Mouse (Mus musculus): Measurements from ENCODE around the gene Ccp110.

DNA sequence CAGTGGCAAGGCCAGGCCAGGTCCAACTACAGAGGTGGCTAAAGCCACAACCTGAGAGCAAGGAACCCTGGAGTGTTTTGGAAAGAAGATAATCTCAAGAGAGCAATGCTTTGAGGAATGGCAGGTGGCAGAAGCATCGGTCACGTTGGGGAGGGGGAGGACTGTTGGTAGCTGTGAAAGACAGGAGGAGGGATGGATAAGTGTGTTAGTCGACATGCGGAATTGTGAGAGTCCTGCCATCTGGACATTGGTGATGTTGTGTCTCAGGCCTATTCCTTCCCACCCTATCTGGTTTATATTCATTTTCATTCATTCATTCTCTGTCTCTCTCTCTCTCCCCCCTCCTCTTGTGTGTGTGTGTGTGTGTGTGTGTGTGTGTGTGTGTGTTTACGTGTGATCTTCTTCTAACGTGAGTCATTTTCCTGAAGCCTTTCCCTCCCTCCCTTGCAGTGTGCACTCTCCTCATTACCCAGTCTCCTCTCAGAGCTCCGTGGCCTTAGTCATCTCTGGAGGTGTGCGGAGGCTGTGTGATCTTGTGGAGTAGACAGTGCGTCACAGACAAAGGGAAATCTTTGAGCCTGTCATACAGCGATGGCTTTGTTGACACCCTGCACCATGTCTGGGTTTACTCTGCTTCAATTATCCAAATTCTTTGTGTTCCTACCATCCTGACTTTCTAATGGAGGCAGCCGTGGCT lies 71.1 kb downstream of the Ccp110 start:
- no peak for TF ChIP-seq CTCF (IDR thresholded peaks at IDR 0.05; ENCODE audit: control insufficient read depth, insufficient read depth, insufficient replicate concordance, low read depth, low read length)
- TF ChIP-seq POLR2A (IDR thresholded peaks at IDR 0.05; ENCODE audit: control insufficient read depth, low read depth, low read length) = no peak

Data from testis, adult 2 months (tissue).